Mouse (Mus musculus) cerebellum, postnatal 25 days (tissue): Measurements from ENCODE around the gene Hibadh.

ENCODE experiments used
- DNase-seq, 2 experiments: peaks; one replicate each; pipeline ENCODE4 v3.0.0; 2021; ENCODE audit warnings: mixed read lengths in 2 of 2

Gene Hibadh

GRCm38 (mm10) chr6:52567327-52568299 lies 72.6 kb downstream of the Hibadh start:
- DNase-seq: no peak

GRCm38 (mm10) chr6:52565210-52565609 lies 75.0 kb downstream of the Hibadh start:
- no peak for DNase-seq

- no peak for DNase-seq
These were observed 77.2 kb downstream of the Hibadh start for GRCm38 (mm10) chr6:52562994-52563393.

- DNase-seq: no peak
These were observed 81.1 kb downstream of the Hibadh start for GRCm38 (mm10) chr6:52559041-52559440.

GRCm38 (mm10) chr6:52544376-52544775 lies 95.8 kb downstream of the Hibadh start:
- no peak for DNase-seq

GRCm38 (mm10) chr6:52542464-52542863 lies 97.7 kb downstream of the Hibadh start:
- DNase-seq: no peak

DNA sequence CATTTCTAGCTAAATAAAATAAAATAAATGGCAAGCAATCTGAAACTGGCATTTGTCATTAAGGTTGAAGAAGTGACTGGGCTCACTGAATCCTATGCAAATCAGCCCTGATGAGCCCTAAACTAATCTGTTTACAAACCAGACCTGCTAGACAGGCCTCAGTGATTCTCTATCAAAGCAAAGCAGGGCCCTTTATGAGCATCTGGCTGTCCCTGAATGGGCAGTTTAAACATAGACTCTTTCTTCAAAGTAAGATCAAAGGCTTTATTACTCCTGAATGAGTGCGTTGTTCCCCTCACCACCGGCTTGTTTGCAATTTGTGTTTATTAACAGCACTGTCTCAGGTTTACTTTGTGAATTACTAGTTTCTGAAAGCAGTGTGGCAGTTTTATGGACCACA lies 100.3 kb downstream of the Hibadh start:
- DNase-seq: no peak

DNA sequence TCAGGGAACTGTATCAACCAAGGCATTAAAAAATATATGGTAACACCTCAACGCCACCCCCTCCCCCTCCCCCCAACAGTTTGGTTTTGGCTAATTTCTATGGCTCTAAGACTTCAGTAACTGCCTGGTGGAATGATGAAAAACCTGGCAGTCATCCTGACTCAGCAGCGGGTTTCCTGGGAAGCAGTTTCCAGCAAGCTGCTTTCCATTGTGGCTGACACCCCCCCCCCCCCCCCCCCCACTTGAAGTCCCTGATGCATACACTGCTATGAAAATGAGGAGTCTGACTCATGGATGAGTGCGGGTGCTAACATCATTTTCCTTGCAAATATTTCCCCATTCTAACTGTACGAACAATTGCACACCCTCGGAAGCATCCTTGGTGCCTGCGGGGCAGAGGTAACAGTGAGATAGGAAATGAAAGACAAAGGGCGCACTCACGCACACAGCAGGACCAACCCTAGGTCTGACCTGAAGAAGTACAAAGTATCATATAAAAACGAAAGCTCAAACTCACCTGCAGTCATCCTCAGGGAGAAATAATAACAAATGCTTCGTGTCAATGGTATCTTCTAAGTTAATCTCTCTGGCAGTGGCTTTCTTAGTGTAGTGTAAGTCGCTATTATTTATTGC lies 105.0 kb downstream of the Hibadh start:
- DNase-seq: peak in 1 of 2 experiments; percentile 26

- peak; percentile 58 to 71 for DNase-seq
These were observed 108.1 kb downstream of the Hibadh start for GRCm38 (mm10) chr6:52532144-52532492.

GRCm38 (mm10) chr6:52531366-52532143 lies 108.6 kb downstream of the Hibadh start:
- DNase-seq: peak in 1 of 2 experiments; percentile 14

GRCm38 (mm10) chr6:52530861-52531260 lies 109.3 kb downstream of the Hibadh start:
- DNase-seq: no peak

- DNase-seq: no peak
These were observed 116.0 kb downstream of the Hibadh start for GRCm38 (mm10) chr6:52524226-52524625.

- DNase-seq: no peak
These were observed 121.5 kb downstream of the Hibadh start for GRCm38 (mm10) chr6:52518704-52519103.

DNA sequence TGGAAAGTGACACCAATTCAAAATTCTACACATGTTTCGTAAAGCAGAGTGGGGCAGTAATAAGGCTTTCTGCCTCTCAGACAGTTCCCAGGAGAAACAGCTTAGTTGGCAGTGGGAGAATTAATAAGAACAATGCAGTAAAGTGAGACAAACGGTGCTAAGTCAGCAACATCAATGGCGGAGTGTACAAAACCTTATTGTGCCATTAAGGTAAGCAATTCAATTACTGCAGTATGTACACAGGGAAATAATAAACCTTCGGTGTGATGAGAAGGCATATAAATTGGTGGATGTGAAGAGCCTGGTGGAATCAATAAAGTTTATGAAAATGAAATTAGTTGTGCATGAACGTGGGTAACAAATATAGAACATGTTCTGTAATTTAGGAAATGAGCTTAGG lies 122.9 kb downstream of the Hibadh start:
- DNase-seq: no peak

- DNase-seq: no peak
These were observed 126.2 kb downstream of the Hibadh start for GRCm38 (mm10) chr6:52513876-52514405.

DNA sequence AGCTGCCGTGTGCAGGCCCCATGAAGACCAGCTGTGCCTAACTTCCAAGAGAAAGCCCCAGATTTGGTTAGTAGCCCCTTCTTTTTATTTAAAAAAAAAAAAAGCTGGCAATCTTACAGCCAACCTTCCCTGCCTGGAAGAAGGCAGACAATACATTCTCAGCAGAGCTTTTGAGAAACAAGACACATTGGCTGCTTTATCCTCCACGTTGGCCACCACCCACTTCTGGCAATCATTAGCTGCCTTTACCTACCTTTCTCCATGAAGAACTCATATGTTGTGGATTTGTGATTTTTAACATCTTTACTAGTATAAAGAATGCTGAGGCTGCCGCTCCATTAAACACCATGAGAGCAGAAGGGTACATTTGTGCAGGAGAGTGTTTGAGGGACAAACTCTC lies 131.4 kb downstream of the Hibadh start:
- DNase-seq: no peak

DNA sequence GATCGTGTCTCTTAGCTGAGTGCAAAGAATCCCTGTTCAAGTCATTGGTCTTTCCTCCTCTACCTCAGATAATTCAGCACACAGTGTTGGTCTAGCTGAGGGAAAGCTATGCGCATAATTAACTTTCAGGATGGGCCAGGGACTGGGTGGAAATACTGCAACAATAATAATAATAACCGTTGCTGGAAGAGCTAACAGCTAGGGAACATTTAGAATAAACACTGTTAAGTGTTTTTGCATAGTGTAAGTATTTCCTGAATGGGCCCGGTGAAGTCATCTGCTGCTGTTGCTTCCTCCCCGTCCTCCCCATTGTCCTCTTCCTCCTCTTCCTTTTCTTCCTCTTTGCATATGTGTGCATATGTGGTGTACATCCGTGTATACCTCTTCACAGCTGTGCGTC lies 132.2 kb downstream of the Hibadh start:
- no peak for DNase-seq

- no peak for DNase-seq
These were observed 133.0 kb downstream of the Hibadh start for GRCm38 (mm10) chr6:52507171-52507570.

GRCm38 (mm10) chr6:52505777-52506755 lies 134.1 kb downstream of the Hibadh start:
- peak; percentile 20 to 23 for DNase-seq

DNA sequence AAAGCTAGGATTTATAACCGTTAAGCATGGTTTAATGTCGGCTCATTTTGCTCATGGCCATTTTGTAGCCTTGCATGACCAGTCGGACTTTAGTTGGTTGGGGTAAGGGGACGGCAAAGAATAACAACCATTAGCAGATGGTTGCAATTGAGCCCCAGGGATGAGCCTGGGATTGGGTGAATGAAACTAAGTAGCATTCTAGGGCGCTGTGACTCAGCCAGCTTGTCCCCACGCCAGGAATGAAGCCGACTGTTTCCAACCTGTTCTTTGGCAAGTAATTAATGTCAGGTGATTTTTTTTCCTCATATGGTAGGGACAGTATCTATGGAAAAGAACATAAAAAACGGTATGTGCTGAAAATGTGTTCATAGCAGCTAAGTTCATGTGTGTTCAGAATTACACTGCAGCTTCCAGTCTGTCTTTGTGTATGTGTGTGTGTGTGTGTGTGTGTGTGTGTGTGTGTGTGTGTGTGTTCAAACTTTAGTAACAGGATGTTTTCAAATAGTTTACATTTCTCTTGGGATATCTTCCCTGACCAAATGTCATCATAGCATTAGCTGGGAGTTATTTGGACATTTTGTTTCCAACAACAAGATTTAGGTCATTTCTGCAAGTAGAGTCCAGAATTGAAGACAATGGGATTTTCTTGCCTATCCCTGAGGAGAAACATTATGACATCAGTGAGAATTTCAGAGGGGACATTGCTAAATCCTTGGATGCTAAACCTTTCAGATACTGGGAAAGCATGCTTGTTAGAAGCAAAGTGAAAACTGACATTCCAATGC lies 135.3 kb downstream of the Hibadh start:
- DNase-seq: peak; percentile 79 to 89

DNA sequence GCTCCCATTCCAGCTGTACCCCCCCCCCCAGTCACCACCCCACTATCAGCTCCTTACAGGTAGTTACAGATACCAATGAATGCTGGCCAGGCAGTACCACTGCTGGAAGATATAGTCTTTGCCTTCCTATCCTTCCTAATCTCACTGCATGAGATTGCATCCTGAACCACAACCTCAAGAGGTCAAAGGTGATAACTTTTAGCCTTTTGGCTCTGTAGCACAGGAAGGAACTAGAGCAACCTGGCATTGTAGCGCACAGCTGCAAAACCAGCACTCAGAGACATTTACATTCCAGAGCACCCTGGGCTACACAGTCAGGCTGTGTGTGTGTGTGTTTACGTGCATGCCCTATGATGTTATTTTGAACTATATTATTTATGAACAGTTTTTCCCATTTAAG lies 137.2 kb downstream of the Hibadh start:
- DNase-seq: no peak
